Mouse (Mus musculus) embryo, embryonic 10 days (tissue): ENCODE data around the gene Cbx7.
A peak's percentile ranks its signal among the peaks of the same experiment; 100 is the strongest.
"Not testable (repeated sequence)": the region's sequence is repeated elsewhere in the genome, so short reads cannot be mapped to it uniquely, and the experiment has no call there.

ENCODE experiments used
- DNase-seq: peaks from one replicate; pipeline ENCODE4 v3.0.0-alpha.2; 2015; ENCODE audit warnings: low spot score

Gene Cbx7

DNA sequence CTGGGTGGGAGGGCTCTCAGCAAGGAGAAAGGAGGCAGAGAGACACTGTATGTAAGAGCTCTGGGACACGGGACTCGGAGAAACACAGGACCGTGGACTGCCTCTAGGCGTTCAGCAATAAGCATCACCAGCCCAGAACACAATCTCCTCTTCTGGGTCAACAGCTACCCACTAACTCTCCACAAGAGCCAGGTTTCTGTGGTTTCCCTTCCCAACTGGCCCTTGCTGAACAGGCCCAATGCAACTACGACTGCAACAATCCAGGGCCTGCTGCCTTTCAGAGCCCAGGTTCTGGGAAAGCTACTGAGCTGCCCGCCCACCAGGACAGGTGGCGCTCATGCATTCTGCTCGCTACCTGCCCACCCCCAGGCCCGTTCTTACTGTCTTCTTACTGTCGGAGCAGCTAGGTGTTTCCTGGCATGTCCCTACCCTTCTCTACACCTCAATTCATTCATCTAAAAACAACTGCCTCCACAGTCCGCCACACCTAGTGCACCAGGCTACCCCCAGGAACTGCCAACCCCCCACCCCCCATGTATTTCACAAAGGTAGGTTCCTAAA lies 44.0 kb downstream of the Cbx7 start:
- no peak for DNase-seq

DNA sequence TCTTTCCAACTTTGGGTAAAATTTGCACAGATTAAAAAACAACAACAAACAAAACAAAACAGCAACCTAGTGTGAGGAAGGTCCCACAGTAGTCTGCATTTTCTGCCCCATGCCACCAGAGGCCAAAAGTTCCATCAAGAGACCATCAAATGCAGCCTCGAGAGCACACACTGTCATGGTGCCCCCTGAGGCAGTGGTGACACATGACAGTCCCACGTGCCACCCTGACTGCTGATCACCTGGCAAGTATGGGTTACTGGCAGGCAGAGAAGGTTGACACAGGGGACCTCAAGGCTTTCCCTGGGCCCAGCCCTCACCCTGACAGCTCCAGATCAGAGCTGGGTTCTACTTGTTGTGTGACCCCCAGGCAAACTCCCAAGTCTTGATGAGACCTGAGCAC lies 51.1 kb downstream of the Cbx7 start:
- no peak for DNase-seq

DNA sequence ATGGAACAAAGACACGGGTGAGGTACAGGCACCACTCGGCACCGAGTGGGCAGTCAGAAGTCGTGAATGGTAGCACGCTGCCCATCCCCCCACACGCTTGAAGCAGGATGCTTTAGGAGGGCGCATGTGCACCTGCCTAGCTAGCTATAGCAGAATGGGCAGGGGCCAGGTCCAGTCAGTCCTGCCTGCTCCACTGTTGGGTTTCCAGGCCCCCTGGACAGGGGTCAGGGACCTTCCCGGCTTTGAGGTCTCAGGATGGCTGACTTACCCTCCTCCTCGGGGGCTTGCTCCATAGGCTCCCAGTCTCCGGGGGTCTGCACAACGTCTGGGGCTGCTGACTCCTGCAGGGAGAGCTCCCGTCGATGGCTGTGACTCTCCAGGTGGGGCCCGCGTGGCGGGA lies 52.4 kb downstream of the Cbx7 start:
- DNase-seq, result no peak

DNA sequence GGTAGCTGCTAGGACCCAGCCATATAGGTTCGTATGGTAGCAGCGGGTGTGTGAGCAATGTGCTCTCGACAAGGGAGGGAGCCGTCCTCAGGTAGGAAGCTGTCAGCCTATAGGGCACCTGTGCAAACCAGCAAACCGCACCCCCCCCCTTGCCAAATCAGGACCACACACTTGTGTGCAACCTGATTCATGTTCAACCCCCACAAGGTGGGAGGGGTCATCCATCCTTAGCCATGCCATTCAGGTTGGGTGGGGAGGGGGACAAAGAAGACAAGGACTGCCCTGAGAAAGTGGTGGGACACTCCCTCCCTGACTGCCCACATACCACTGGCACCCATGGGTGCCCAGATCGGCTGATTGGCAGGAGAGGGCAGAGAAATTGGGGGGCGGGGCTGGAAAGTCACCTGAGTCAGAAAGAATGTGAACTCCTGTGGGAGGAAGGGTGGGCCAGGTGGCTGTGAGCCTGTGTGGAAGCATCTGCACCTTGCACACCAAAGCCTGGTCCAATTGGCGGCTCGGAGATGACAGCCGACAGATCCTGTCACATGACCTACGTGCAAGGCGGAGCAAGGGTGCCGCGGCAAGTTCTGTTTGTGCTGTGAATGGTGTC lies 53.7 kb downstream of the Cbx7 start:
- DNase-seq, result no peak

DNA sequence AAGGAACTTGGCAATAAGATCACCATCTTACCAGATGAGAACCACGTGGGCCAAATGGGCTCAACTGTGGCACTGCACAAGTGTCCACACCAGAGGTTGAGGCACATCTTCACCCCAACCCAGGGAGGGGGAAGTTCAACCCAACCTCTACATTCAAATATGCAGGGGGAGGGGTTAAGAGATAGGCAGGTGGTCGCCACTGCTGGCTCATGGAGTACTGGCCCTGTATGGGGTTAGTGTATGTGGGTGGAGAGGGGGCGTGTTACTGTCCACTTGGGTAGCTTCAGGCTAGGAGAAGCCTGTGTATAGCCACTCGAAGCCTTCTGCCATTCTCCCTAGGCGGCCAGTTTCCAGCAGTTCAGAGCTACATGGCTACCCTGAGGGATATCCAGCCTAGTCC lies 54.8 kb downstream of the Cbx7 start:
- no peak for DNase-seq

DNA sequence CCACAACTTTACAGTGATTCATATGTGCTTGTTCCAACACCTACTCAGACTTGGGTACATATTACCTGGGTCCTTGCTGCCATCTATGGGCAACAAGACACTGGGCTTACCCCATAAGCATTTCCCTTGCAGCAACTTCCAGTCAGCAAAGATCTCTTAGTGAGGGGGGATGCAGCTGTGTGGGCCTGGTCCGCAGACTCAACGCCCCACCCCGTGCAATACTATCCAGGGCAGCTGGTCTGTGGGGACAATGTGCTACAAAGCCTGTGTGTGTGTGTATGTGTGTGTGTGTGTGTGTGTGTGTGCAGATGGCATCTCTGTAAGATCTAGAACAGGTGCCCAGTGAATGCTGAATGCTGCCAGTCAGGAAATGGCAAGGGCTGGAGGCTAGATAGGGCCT lies 56.6 kb downstream of the Cbx7 start:
- no peak for DNase-seq

DNA sequence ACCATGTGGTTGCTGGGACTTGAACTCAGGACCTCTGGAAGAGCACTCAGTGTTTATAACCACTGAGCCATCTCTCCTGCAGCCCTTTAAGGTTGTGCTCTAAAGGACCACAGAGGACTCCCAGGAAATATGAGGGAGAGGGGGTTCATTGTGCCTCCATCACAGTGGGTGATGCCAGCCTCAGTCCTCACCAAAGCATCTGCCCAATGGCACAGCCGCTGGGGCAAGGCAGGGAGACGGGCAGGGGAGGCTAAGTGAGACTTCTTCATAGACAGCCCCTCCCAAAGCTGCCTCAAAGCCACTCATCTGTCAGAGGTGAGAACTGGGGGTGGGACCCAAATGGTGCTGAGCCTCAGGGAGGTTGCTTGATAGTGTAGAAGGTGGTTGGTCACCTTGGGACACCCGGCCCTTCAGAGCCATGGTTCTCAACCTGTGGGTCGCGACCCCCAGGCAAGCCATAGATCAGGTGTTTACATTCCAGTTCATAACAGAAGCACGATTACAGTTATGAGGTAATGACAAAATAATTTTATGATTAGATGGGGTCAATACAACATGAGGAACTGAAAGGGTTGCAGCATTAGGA lies 57.1 kb downstream of the Cbx7 start:
- DNase-seq, result no peak

DNA sequence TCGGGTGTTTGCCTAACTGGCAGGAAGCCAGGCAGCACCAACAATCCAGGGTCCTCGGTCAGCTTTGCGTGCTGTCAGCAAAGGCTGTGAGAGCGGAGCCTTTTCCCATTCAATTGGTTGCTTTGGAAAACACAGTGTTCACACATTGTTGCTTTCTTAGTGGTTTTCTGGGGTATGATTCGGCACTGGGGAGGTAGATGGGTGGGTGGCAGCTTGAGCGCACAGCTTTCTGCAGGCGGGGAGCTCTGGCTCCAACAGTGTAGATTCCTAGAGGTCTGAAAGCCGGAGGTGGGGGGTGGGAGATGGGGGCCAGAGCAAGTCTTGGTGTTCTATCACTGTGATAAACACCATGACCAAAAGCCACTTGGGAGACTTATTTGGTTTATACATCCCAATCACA lies 59.6 kb downstream of the Cbx7 start:
- DNase-seq, result no peak

DNA sequence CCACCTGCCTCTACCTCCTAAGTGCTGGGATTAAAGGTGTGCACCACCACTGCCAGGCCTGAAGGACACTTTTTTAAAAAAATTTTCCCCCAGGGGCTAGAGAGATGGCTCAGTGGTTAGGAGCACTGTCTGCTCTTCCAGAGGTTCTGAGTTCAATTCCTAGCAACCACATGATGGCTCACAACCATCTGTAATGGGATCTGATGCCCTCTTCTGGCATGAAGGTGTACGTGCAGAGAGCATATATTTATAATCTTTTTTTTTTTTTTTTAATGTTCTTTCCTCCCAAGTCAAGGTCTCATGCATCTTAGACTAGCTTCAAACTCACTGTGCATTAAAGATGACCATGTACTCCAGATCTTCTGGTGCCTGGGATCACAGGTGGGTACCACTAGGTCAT lies 60.1 kb downstream of the Cbx7 start:
- not testable (repeated sequence) for DNase-seq

DNA sequence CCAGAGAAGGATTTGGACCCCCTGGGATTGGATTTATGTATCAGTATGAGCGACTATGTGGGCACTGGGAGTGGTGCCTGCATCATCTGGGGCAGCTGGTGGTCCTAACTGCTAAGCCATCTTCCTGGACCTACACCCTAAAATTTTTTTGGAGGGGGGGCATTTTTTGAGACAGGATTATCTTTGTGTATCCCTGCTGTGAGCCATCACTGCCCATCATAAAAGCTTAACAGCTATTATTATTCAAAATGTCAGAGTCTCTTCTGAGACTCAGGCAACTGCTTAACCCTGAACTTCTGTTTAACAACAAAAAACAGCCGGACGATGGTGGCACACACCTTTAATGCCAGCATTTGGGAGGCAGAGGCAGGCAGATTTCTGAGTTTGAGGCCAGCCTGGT lies 61.9 kb downstream of the Cbx7 start:
- not testable (repeated sequence) for DNase-seq

DNA sequence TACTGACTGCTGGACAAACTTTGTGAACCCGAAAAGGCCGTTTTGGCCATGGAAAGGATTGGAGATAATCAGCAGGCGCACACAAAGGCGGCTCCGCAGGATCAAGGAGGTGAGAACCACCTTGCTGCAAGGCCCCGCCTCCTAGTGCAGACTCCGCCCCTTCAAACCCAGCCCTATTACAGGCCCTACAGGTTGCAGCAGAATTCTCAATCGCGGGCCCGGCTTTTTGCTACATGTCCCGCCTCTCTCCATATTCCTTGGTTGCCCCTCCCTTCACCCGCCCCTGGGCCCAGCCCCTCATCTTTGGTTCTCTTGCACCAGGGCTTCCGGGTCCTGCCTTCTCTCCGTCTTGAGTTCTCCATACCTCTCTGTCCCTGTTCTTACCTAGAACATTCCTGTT lies 64.1 kb downstream of the Cbx7 start:
- DNase-seq, result no peak

DNA sequence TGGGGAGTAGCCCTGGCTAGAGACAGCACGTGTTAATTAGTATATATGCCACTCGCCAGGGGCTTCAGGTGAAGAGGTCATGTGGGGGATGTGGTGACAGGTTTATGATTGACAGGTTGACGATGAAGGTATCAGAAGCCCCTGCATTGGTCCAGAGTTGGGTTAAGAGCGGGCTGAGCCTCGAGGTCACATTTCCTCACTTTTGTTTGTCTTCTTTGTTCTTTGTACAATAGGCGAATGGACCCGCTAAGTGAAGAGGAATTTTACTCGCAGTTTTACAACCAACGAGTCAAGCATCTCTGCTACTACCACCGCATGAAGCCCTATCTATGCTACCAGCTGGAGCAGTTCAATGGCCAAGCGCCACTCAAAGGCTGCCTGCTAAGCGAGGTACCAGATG lies 65.7 kb downstream of the Cbx7 start:
- peak; percentile 8 for DNase-seq

DNA sequence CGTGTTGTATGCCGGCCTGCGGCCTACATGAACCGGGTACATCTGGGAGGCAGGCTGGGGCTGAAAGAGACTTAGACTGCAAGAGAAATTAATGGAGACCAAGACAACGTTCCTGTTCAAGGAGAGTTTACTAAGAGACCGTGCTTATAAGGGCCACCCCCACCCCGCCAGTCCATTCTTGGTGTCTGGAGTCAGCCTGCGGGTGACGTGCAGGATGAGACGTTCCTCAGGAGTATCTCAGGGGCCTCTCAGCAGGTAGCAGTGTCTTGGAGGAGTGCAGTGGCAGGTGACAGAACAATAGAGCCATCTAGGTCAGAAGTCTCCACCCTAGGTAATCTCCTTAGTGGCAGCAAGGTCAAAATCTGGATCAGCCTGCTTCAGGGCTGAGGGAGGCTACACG lies 66.2 kb downstream of the Cbx7 start:
- not testable (repeated sequence) for DNase-seq

DNA sequence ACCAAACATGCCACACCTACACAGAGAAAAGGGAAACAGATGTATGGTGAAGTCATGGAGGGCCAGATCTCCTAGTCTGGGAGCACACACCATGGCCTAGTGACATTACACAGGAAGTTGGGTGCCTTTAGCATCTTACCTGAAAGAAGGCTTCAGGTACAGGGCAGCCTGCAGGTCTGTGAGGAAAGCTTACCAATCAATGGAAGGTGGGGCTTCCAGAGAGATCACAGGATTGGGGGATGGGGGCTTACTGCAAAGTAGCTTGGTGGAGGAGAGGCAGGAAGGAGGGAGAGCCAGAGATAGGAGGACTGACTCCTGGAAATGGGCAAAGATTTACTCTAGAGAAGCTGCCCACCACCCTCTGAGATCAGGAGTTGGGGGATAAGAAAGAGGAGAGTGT lies 67.0 kb downstream of the Cbx7 start:
- DNase-seq, result no peak

DNA sequence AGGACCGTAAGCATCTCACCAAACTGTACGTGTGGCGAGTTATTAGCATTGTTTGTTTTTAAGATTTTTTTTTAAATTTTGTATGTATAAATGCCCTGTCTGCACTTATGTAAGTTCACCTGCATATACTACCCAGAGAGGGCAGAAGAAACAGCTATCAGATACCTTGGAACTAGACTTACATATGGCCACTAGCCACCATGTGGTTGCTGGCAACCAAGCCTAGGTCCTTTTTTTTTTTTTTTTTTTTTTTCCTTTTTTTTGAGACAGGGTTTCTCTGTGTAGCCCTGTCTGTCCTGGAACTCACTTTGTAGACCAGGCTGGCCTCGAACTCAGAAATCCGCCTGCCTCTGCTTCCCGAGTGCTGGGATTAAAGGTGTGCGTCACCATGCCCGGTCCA lies 67.8 kb downstream of the Cbx7 start:
- DNase-seq, result not testable (repeated sequence)

DNA sequence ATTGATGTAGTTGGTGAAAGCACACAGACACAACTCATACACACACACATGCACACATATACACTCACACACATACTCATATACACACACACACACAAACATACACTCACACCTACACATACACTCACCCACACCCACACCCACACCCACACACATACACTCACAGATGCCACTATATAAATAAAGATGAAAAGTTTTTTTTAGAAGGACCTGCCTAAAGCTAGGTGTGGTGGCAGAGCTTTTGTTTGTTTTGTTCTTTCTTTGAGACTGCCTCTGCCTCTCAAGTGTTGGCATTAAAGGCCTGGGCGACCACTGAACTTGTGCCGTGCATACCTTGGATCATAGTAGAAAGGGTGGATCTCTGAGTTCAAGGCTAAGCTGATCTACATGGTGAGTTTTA lies 69.5 kb downstream of the Cbx7 start:
- DNase-seq, result no peak

DNA sequence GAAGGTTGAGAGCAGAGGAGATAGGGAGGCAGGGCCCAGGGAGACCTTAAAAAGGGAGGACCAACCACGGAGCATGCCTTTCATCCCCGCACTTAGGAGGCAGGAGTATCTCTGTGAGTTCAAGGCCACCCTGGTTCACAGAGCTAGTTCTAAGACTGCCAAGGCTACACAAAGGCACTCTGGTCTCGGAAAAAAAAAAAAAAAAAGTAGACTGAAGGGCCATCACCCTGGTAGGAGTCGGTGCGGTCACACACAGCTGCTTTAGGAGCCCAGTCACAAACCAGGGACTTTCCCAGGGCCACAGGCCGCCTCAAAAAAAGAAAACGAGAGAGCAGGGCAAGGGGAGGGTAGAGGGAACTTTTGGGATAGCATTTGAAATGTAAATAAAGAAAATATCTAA lies 70.2 kb downstream of the Cbx7 start:
- DNase-seq, result no peak

DNA sequence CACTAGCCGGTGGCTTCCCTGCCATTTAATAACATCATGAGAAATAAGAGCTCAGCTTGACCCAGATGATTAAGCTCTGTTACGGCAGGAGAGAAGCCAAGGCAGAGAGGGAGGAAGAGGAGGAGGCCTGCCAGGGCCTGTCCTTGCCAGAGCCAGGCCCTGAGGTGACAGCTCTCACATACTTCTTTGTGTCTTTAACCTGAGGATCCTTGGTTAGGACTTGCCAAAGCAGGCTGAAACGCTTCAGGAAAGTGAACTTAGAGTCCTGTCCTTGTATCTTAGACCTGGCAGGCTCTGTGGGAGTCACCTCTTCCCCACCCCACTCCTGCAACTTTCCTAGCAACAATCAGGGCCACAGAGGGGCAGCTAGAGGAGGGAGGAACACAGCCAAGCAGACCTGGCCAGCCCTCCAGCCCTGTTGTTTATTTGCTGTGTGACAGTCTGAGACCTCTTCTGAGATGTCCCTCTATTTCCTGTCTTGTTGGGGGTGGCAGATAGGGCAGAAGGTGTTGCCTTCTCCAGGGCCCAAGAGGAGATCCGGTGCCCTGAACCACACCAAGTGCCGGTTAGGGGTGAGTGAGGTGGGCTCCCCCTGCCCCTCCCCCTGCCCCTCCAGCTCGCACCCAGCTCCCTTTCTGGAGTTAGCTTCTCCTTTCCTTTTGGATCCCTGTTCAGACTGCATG lies 71.0 kb downstream of the Cbx7 start:
- no peak for DNase-seq

DNA sequence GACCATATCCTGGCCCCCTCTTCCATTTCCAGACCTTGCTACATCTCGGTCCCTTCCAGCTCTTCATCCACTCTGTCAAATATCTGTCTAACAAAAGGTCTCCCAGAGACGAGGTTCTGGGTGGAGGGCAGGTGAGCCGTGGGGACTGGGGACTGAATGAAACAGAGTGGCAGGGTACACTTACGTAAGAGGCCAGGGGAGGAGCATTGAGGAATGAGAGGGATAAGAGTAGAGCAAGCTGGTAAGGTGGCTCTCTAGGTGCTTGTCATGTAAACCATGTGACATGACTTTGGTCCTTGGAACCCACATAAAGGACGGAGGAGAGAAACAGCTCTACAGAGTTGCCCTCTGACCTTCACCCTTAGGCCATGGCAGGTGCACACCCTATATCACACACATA lies 71.9 kb downstream of the Cbx7 start:
- no peak for DNase-seq

DNA sequence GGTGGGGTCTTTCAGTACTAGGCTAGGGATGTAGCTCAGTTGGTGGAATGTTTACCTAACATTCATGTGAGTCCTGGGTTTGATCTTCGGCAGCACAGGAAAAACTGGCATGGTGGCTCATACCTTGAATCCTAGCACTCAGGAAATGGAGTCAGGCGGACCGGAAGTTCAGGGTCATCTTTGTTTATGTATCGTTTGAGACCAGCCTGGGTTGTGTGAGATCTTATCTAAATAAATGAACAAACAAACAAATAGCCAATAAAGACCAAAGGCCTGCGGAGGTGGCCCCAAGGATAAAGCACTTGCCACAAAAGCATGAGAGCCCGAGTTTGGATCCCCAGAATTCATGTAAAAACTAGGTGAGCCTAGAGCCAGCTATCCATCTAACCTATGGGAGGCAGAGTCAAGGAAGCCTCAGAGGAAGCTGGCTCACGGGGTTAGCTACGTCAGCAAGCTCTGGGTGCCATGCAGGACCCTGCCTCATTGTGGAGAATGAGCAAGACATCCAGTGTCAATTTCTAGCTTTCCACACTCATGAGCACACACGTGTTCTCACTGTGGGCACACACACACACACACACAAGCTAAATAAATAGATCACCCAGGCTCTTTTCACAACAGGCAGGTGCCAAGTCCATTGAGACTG lies 74.7 kb downstream of the Cbx7 start:
- DNase-seq, result no peak

DNA sequence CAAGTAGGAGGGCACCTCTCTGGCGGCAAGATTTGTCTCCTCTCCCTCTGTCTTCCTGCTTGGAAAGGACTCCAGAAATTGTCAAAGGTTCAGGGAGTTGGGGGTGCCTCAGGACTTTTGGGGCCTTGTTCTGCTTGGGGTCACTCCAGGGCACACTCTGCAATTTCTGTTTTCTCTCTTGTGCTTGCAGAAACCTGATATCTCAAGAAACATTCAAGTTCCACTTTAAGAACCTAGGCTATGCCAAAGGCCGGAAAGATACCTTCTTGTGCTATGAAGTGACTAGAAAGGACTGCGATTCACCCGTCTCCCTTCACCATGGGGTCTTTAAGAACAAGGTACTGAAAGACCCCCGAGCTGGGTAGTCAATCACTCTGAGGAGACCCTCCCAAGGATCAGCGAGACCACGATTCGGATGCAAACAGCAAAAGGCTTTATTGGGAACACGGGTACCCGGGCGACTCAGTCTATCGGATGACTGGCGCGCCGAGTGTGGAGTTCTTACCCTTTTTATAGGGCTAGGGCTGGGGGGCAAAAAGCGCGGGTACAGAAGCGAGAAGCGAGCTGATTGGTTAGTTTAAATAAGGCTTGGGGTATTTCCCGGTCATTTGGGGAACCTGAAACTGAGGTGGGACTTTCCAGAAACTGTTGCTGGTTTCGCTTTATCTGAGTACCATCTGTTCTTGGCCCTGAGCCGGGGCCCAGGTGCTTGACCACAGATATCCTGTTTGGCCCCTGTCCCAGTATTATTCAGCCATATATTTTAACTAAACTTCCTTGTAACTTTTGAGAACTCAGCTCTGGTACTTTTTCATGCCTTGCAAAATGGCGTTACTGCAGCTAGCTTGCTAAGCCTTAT lies 75.5 kb downstream of the Cbx7 start:
- not testable (repeated sequence) for DNase-seq

DNA sequence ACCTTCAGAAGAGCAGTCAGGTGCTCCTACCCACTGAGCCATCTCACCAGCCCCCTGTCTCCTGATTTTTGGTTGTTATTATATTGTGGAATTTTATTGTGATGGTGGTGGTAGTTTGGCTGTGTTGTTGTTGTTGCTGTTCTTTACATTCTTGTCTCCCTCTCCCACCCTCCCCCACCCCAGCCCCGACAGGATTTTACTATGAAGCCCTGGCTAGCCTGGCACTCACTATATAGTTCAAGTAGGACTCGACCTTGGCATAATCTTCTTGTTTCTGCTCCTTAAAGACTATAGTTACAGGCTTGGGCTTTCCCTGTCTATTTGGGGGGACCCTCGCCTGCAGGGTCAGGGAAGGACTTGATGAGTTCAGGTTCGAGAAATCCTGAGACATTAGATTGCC lies 76.6 kb downstream of the Cbx7 start:
- no peak for DNase-seq
